Mouse (Mus musculus) MEL (cell line): Measurements from ENCODE around the gene Eci1. TPM values are rescaled to one million over a fixed set of nuclear protein-coding genes. Genes with fewer than 3 reads are reported as not detected.

Experiments
- DNase-seq: peaks from one replicate; pipeline ENCODE4 v3.0.0; 2011; ENCODE audit warnings: low read depth, low spot score
- H3K27ac ChIP-seq: 2 replicates; pipeline ENCODE4 v1.5.1; 2012; ENCODE audit warnings: low read depth, mild to moderate bottlenecking, control low read depth, low read length, moderate library complexity; ENCODE audit not compliant: control insufficient read depth
- H3K27me3 ChIP-seq, 2 experiments: fragments of 150-350 bp in 1 of 2; sonication (generic) in 1 of 2; 2 replicates each; pipeline ENCODE4 v1.6.1; 2012; ENCODE audit warnings: low read length in 2 of 2, mild to moderate bottlenecking in 2 of 2, improper control_type of control experiment in 1 of 2, moderate library complexity in 1 of 2; ENCODE audit not compliant: insufficient read depth in 2 of 2, control insufficient read depth in 1 of 2
- H3K36me3 ChIP-seq, 2 experiments: 2 replicates each; pipeline ENCODE4 v1.6.1; 2012 to 2014; ENCODE audit warnings: low read length in 2 of 2, improper control_type of control experiment in 1 of 2, inconsistent platforms in 1 of 2, mild to moderate bottlenecking in 1 of 2; ENCODE audit not compliant: insufficient read depth in 2 of 2, control insufficient read depth in 1 of 2
- H3K4me1 ChIP-seq, 2 experiments: fragments of 150-350 bp in 1 of 2; sonication (generic) in 1 of 2; 2 replicates each; pipeline ENCODE4 v1.6.1; 2012; ENCODE audit warnings: low read length in 2 of 2, improper control_type of control experiment in 1 of 2, mild to moderate bottlenecking in 1 of 2; ENCODE audit not compliant: insufficient read depth in 2 of 2, control insufficient read depth in 1 of 2
- H3K4me3 ChIP-seq, 2 experiments: fragments of 150-350 bp in 1 of 2; sonication (generic) in 1 of 2; 2 replicates each; pipeline ENCODE4 v1.5.1; 2012; ENCODE audit warnings: low read depth in 2 of 2, low read length in 2 of 2, mild to moderate bottlenecking in 2 of 2, moderate library complexity in 2 of 2, control low read depth in 1 of 2, improper control_type of control experiment in 1 of 2; ENCODE audit not compliant: control insufficient read depth in 1 of 2, insufficient read depth in 1 of 2
- H3K79me2 ChIP-seq: 2 replicates; pipeline ENCODE4 v1.6.1; 2012; ENCODE audit warnings: mild to moderate bottlenecking, low read length, moderate library complexity; ENCODE audit not compliant: control insufficient read depth, poor library complexity, insufficient read depth
- H3K9ac ChIP-seq: 2 replicates; pipeline ENCODE4 v1.6.1; 2012; ENCODE audit warnings: low read depth, mild to moderate bottlenecking, control low read depth, low read length, moderate library complexity; ENCODE audit not compliant: control insufficient read depth, poor library complexity, severe bottlenecking
- H3K9me3 ChIP-seq: fragments of 150-350 bp; sonication (generic); replicated peaks from 2 replicates; pipeline ENCODE4 v1.6.1; 2012; ENCODE audit warnings: mild to moderate bottlenecking, low read length, improper control_type of control experiment, moderate library complexity; ENCODE audit not compliant: insufficient read depth
- BHLHE40 ChIP-seq: IDR thresholded peaks from 2 replicates; pipeline ENCODE4 v1.6.1; 2012; ENCODE audit warnings: low read depth, mild to moderate bottlenecking, inconsistent platforms, low read length, improper control_type of control experiment, borderline replicate concordance
- CHD1 ChIP-seq: IDR thresholded peaks from 2 replicates; pipeline ENCODE4 v1.6.1; 2012; ENCODE audit warnings: low read depth, mild to moderate bottlenecking, inconsistent platforms, low read length, improper control_type of control experiment
- CHD2 ChIP-seq: IDR thresholded peaks from 2 replicates; pipeline ENCODE4 v1.6.1; 2011; ENCODE audit warnings: low read length, improper control_type of control experiment
- CTCF ChIP-seq, 3 experiments: IDR thresholded peaks in 2 of 3; conservative IDR thresholded peaks in 1 of 3; 2 replicates each; pipeline ENCODE4 v1.5.1; 2011 to 2012; ENCODE audit warnings: low read length in 3 of 3, low read depth in 2 of 3, mild to moderate bottlenecking in 2 of 3, improper control_type of control experiment in 1 of 3, inconsistent platforms in 1 of 3, mixed read lengths in 1 of 3, moderate library complexity in 1 of 3; ENCODE audit not compliant: control insufficient read depth in 1 of 3, insufficient read depth in 1 of 3, poor library complexity in 1 of 3, severe bottlenecking in 1 of 3
- E2F4 ChIP-seq: IDR thresholded peaks from 2 replicates; pipeline ENCODE4 v1.6.1; 2011; ENCODE audit warnings: low read depth, low read length, improper control_type of control experiment, borderline replicate concordance
- ETS1 ChIP-seq: IDR thresholded peaks from 2 replicates; pipeline ENCODE4 v1.6.1; 2012; ENCODE audit warnings: low read depth, mild to moderate bottlenecking, inconsistent platforms, low read length, improper control_type of control experiment, moderate library complexity
- GABPA ChIP-seq: IDR thresholded peaks from 2 replicates; pipeline ENCODE4 v1.6.1; 2012; ENCODE audit warnings: low read depth, mild to moderate bottlenecking, inconsistent platforms, low read length, improper control_type of control experiment, moderate library complexity
- GATA1 ChIP-seq: IDR thresholded peaks from 2 replicates; pipeline ENCODE4 v1.6.1; 2011; ENCODE audit warnings: low read depth, low read length, improper control_type of control experiment
- KAT2A ChIP-seq: conservative IDR thresholded peaks from 2 replicates; pipeline ENCODE4 v1.6.1; 2012; ENCODE audit warnings: low read depth, low read length, improper control_type of control experiment, inconsistent platforms
- MAX ChIP-seq: IDR thresholded peaks from 2 replicates; pipeline ENCODE4 v1.6.1; 2011; ENCODE audit warnings: low read length, improper control_type of control experiment
- MEF2A ChIP-seq: IDR thresholded peaks from 2 replicates; pipeline ENCODE4 v1.6.1; 2014; ENCODE audit warnings: low read depth, mild to moderate bottlenecking, inconsistent platforms, low read length, improper control_type of control experiment; ENCODE audit not compliant: poor library complexity, insufficient replicate concordance, severe bottlenecking; ENCODE audit errors: extremely low read depth
- MXI1 ChIP-seq: IDR thresholded peaks from 2 replicates; pipeline ENCODE4 v1.6.1; 2011; ENCODE audit warnings: mild to moderate bottlenecking, low read depth, low read length, improper control_type of control experiment
- NRF1 ChIP-seq: IDR thresholded peaks from 2 replicates; pipeline ENCODE4 v1.6.1; 2014; ENCODE audit warnings: low read depth, mild to moderate bottlenecking, inconsistent platforms, low read length, improper control_type of control experiment, moderate library complexity; ENCODE audit not compliant: poor library complexity, insufficient read depth, severe bottlenecking
- POLR2A ChIP-seq, 2 experiments: IDR thresholded peaks; 2 replicates each; pipeline ENCODE4 v1.6.1; 2011 to 2012; ENCODE audit warnings: low read length in 2 of 2, mild to moderate bottlenecking in 2 of 2, control low read depth in 1 of 2, improper control_type of control experiment in 1 of 2, low read depth in 1 of 2, moderate library complexity in 1 of 2; ENCODE audit not compliant: control insufficient read depth in 1 of 2, insufficient read depth in 1 of 2, poor library complexity in 1 of 2
- POLR2AphosphoS5 ChIP-seq: IDR thresholded peaks from 2 replicates; pipeline ENCODE4 v1.6.1; 2012; ENCODE audit warnings: low read depth, borderline replicate concordance, mild to moderate bottlenecking, inconsistent platforms, low read length, moderate library complexity, mixed read lengths
- RAD21 ChIP-seq: IDR thresholded peaks from 2 replicates; pipeline ENCODE4 v1.6.1; 2011; ENCODE audit warnings: mild to moderate bottlenecking, low read depth, low read length, improper control_type of control experiment
- RCOR1 ChIP-seq: IDR thresholded peaks from 2 replicates; pipeline ENCODE4 v1.6.1; 2012; ENCODE audit warnings: low read depth, mild to moderate bottlenecking, inconsistent platforms, low read length, improper control_type of control experiment
- SIN3A ChIP-seq: IDR thresholded peaks from 2 replicates; pipeline ENCODE4 v1.6.1; 2012; ENCODE audit warnings: low read length, improper control_type of control experiment, inconsistent platforms
- SMC3 ChIP-seq: IDR thresholded peaks from 2 replicates; pipeline ENCODE4 v1.6.1; 2011; ENCODE audit warnings: low read depth, low read length, improper control_type of control experiment
- TBP ChIP-seq: IDR thresholded peaks from 2 replicates; pipeline ENCODE4 v1.8.0; 2011; ENCODE audit warnings: low read depth, low read length, improper control_type of control experiment
- USF1 ChIP-seq: IDR thresholded peaks from 2 replicates; pipeline ENCODE4 v1.6.1; 2014; ENCODE audit warnings: low read depth, mild to moderate bottlenecking, inconsistent platforms, low read length, improper control_type of control experiment, moderate library complexity
- ZMIZ1 ChIP-seq: IDR thresholded peaks from 2 replicates; pipeline ENCODE4 v1.6.1; 2012; ENCODE audit warnings: low read depth, mild to moderate bottlenecking, inconsistent platforms, low read length, improper control_type of control experiment, moderate library complexity
- polyA plus RNA-seq, 2 experiments: library from polyadenylated mRNA; stranded (reverse) in 1 of 2; unstranded in 1 of 2; fragments of >175 nt in 1 of 2; fragments of >200 nt in 1 of 2; gene quantifications; 2 replicates each; pipeline versions ENCODE4 v1.2.1 to v1.2.4; 2012; ENCODE audit warnings: low replicate concordance in 2 of 2, low read depth in 1 of 2; ENCODE audit not compliant: insufficient read length in 2 of 2, insufficient read depth in 1 of 2, missing spikeins in 1 of 2
- total RNA-seq: library from RNA; depleted of rRNA; stranded (reverse); fragments of 300-350 nt; gene quantifications from 2 replicates; pipeline ENCODE4 v1.2.3, GENCODE M21; 2012

Gene Eci1
- total and polyA plus RNA-seq, 3 experiments: 48.6 to 65.6 TPM; not detected in 1

GRCm38 (mm10) chr17:24394456-24394855 is 32.0 kb upstream of the Eci1 start:
- no peaks in the 10 kb centered on the region for H3K4me1 ChIP-seq
- no peak overlapping the region for H3K4me3 ChIP-seq
- no peaks in the 10 kb centered on the region for H3K79me2 ChIP-seq
- TF ChIP-seq CHD2 (no peak), SIN3A (no peak), ZMIZ1 (no peak), POLR2AphosphoS5 (no peak), MEF2A (no peak), TBP (no peak), MXI1 (no peak), CTCF (IDR thresholded peaks at IDR 0.05 in 2 of 3, conservative IDR thresholded peaks at IDR 0.05 in 1 of 3; ENCODE audit: control insufficient read depth in 1 of 3, insufficient read depth in 1 of 3, low read depth in 2 of 3, low read length in 3 of 3, poor library complexity in 1 of 3, severe bottlenecking in 1 of 3) (no peak), GATA1 (no peak), E2F4 (no peak), SMC3 (no peak), MAX (no peak), USF1 (no peak), RCOR1 (no peak), ETS1 (no peak), GABPA (no peak), POLR2A (IDR thresholded peaks at IDR 0.05; ENCODE audit: control insufficient read depth in 1 of 2, insufficient read depth in 1 of 2, low read depth in 1 of 2, low read length in 2 of 2, poor library complexity in 1 of 2) (no peak)
- no peaks in the 10 kb centered on the region for H3K27me3 ChIP-seq
- no peak overlapping the region for H3K9ac ChIP-seq
- no peaks in the 10 kb centered on the region for H3K9me3 ChIP-seq
- peaks cover 0 to 9% of the 10 kb centered on the region in 2 experiments; a peak in 2 of 4 replicates for H3K36me3 ChIP-seq
- no peak overlapping the region for H3K27ac ChIP-seq
- DNase-seq: no peak

GRCm38 (mm10) chr17:24402371-24402770 is 24.1 kb upstream of the Eci1 start:
- Histone ChIP-seq H3K9ac (no peak overlapping the region), H3K27ac (no peak overlapping the region), H3K36me3 (peaks cover 0 to 7% of the 10 kb centered on the region in 2 experiments; a peak in 2 of 4 replicates), H3K4me3 (no peak overlapping the region), H3K4me1 (no peaks in the 10 kb centered on the region), H3K27me3 (no peaks in the 10 kb centered on the region), H3K79me2 (no peaks in the 10 kb centered on the region), H3K9me3 (no peaks in the 10 kb centered on the region)
- no peak for DNase-seq
- TF ChIP-seq CHD2 (no peak), BHLHE40 (no peak), RAD21 (no peak), MXI1 (no peak), RCOR1 (no peak), MAX (no peak), NRF1 (no peak), KAT2A (no peak), CHD1 (no peak), MEF2A (no peak), ETS1 (no peak)
